Mouse (Mus musculus) hindbrain, embryonic 16.5 days (tissue): ENCODE results near the gene Vopp1. TPM values are rescaled to one million over a fixed set of nuclear protein-coding genes. Genes with fewer than 3 reads are reported as not detected.

Experiments
- ATAC-seq: fragments of 200-750 bp; cut with Nextera tagmentation; 2 replicates; pipeline ENCODE4 v1.8.0; 2017; ENCODE audit warnings: moderate TSS enrichment, moderate library complexity
- H3K27ac ChIP-seq: fragments of 300-500 bp; sonication (generic); 2 replicates; pipeline ENCODE4 v1.5.1; 2014; ENCODE audit warnings: low read depth, mild to moderate bottlenecking, control low read depth, low read length, moderate library complexity
- H3K27me3 ChIP-seq: fragments of 300-500 bp; sonication (generic); replicated peaks from 2 replicates; pipeline ENCODE4 v1.6.1; 2014; ENCODE audit warnings: low read length; ENCODE audit not compliant: control insufficient read depth, insufficient read depth
- H3K36me3 ChIP-seq: fragments of 300-500 bp; sonication (generic); 2 replicates; pipeline ENCODE4 v1.6.1; 2014; ENCODE audit warnings: mild to moderate bottlenecking, low read length, moderate library complexity, mixed read lengths; ENCODE audit not compliant: control insufficient read depth, insufficient read depth
- H3K4me1 ChIP-seq: fragments of 300-500 bp; sonication (generic); 2 replicates; pipeline ENCODE4 v1.6.1; 2014; ENCODE audit warnings: low read depth, low read length; ENCODE audit not compliant: control insufficient read depth, insufficient read depth
- H3K4me2 ChIP-seq: fragments of 300-500 bp; sonication (generic); 2 replicates; pipeline ENCODE4 v1.6.1; 2014; ENCODE audit warnings: mild to moderate bottlenecking, low read length, control low read depth, moderate library complexity
- H3K4me3 ChIP-seq: fragments of 300-500 bp; sonication (generic); 2 replicates; pipeline ENCODE4 v1.5.1; 2014; ENCODE audit warnings: mild to moderate bottlenecking, low read length, control low read depth, moderate library complexity
- H3K9ac ChIP-seq: fragments of 300-500 bp; sonication (generic); 2 replicates; pipeline ENCODE4 v1.6.1; 2014; ENCODE audit warnings: low read depth, mild to moderate bottlenecking, control low read depth, low read length, moderate library complexity
- H3K9me3 ChIP-seq: fragments of 300-500 bp; sonication (generic); 2 replicates; pipeline ENCODE4 v1.6.1; 2014; ENCODE audit warnings: mild to moderate bottlenecking, low read length, moderate library complexity; ENCODE audit not compliant: control insufficient read depth
- WGBS: fragments of 180-500 bp; shearing (Covaris S2); extraction: QIAGEN DNeasy Blood & Tissue Kit; methylation state at CpG from one replicate; pipeline ENCODE4 v1.1.7; 2014; 5-methylcytosine and 5-hydroxymethylcytosine counted together
- polyA plus RNA-seq: library from polyadenylated mRNA; unstranded; fragments of >200 nt; fragmentation: Nextera tagmentation; extraction: Ambion mirVana; gene quantifications from 2 replicates; pipeline ENCODE4 v1.2.1, GENCODE M21; 2015

Vopp1 gene
- polyA plus RNA-seq, 1 experiment from 2014 or later, result 218 TPM

DNA sequence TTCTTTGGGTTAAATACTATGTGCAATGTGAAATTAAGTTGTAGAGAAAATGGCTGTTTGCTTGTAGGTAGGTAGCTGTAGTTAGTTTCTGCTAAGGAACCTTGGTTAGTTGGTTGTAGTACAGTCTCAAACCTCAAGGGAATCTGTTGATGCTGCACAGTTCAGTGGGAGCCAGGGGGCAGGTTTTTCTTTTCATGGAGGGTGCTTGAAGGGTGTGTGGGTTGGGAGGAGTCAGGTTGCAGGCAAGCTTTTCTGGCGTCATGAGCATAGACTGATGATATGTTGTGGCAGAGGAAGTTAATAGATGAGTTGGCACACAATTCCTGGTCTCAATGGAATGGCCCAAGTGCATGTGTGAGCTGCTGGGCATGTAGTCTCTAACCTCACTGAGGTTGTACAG is 113.2 kb downstream of the Vopp1 start:
- H3K36me3 ChIP-seq, result peaks cover 3% of the 10 kb centered on the region; the same call in 1 of the 2 replicates
- ATAC-seq, result no peak
- no peaks in the 10 kb centered on the region for H3K27me3 ChIP-seq
- no peak overlapping the region for H3K4me2 ChIP-seq
- no peak overlapping the region for H3K27ac ChIP-seq
- 47% methylated on average over 1 of the region's 1 CpGs for WGBS
- H3K4me1 ChIP-seq, result no peaks in the 10 kb centered on the region
- H3K9ac ChIP-seq, result no peak overlapping the region
- no peaks in the 10 kb centered on the region for H3K9me3 ChIP-seq
- no peak overlapping the region for H3K4me3 ChIP-seq

- no peak for ATAC-seq
- no peak overlapping the region for H3K27ac ChIP-seq
- H3K36me3 ChIP-seq, result no peaks in the 10 kb centered on the region
- H3K4me2 ChIP-seq, result no peak overlapping the region
- H3K4me1 ChIP-seq, result peaks cover 10% of the 10 kb centered on the region
- no peaks in the 10 kb centered on the region for H3K9me3 ChIP-seq
- no peak overlapping the region for H3K9ac ChIP-seq
- H3K4me3 ChIP-seq, result no peak overlapping the region
- WGBS, result 96% methylated on average over 1 of the region's 1 CpGs
- H3K27me3 ChIP-seq, result no peaks in the 10 kb centered on the region
Measured at GRCm38 (mm10) chr6:57706721-57707120, 118.2 kb downstream of the Vopp1 start.

DNA sequence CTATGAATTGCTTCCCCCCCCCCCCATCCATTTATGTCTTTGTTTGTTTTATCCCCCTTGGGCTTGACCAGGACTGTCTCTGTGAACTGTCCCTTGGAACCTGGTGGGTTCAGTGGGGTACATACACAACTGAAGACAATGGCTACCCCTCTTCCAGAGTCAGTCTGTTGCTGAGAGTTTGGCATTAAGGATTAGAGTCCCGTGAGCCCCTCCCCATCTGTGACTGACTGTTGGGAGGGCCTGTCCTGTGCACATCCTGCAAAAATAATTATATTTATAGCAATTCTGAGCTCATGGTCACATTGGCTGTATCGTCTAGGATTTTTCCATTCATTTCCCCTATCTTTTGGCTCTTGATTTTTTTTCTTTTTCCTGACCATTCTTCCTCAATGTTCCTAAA is 121.3 kb downstream of the Vopp1 start:
- Histone ChIP-seq H3K4me2 (peak overlapping the region; percentile 75), H3K9me3 (no peaks in the 10 kb centered on the region), H3K36me3 (no peaks in the 10 kb centered on the region), H3K9ac (peak overlapping the region; percentile 92), H3K27me3 (no peaks in the 10 kb centered on the region), H3K27ac (peak overlapping the region; percentile 98), H3K4me3 (peak overlapping the region; percentile 77), H3K4me1 (peaks cover 16% of the 10 kb centered on the region)
- ATAC-seq, result peak; percentile 27
- WGBS, result 23% methylated on average over 2 of the region's 2 CpGs

DNA sequence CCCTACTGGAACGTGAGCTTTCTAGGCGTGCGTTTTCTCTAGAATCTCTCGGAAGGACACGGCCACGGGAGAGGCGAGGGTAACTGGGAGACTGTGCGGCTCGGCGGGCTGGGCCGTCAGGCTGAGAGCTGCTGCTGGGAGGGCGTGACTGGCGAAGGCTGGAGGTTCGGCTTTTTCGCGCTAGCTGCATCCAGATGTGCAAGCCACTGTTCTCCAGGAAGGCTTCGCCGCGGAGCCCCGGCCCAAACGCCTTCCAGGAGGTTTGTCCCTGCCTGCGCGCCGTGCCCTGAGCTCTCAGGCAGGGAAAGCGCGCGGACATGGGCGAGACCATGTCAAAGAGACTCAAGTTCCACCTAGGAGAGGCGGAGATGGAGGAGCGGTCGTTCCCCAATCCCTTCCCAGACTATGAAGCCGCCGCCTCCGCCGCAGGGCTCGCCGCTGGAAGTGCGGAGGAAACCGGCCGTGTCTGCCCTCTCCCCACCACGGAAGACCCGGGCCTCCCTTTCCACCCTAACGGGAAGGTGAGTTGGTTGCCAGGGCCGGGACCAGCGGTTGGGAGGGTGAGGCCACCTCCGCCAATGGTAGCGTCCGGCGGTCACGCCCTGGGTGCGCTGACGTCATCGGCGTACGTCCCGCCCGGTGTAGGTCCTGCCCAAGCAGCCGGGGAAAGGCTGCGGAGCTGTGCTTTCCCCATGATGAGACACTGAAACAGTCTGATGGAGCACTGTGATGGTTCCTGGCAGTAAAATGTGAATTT is 122.0 kb downstream of the Vopp1 start:
- ATAC-seq, result peak; percentile 99
- no peaks in the 10 kb centered on the region for H3K36me3 ChIP-seq
- H3K9ac ChIP-seq, result peak overlapping the region; percentile 92
- WGBS, result 0% methylated on average over 59 of the region's 59 CpGs
- H3K4me1 ChIP-seq, result peaks cover 16% of the 10 kb centered on the region
- H3K4me3 ChIP-seq, result peak overlapping the region; percentile 77
- H3K27me3 ChIP-seq, result no peaks in the 10 kb centered on the region
- H3K27ac ChIP-seq, result peak overlapping the region; percentile 98
- peak overlapping the region; percentile 75 for H3K4me2 ChIP-seq
- no peaks in the 10 kb centered on the region for H3K9me3 ChIP-seq

DNA sequence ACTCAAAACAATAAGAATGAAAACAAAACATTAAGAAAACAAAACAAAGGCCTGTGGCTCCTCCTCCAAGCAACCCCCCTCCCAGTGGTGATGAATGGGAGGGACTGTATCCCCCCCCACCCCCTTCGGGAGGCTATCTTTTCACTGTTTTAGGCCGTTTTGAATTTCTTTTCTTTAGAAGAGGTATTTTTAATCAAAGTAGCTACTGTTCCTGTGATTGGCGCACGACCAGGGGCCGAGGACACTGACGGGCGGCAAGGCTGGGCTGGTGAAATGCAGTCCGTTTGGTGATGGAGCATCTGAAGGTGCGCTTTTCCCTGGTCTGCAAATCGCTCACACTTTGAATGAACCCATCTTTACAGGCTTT is 122.6 kb downstream of the Vopp1 start, which contains the start of gene Lancl2:
TSS of gene Lancl2 (plus strand) at position 165 of the 367 bp plus-strand sequence.
- peak within 1 kb of the TSS; percentile 92 for H3K9ac ChIP-seq
- peak within 1 kb of the TSS; percentile 77 for H3K4me3 ChIP-seq
- no peaks in the 10 kb centered on the region for H3K36me3 ChIP-seq
- peaks cover 16% of the 10 kb centered on the region for H3K4me1 ChIP-seq
- peak; percentile 43 for ATAC-seq
- peak within 1 kb of the TSS; percentile 98 for H3K27ac ChIP-seq
- H3K4me2 ChIP-seq, result peak within 1 kb of the TSS; percentile 75
- no peaks in the 10 kb centered on the region for H3K27me3 ChIP-seq
- WGBS, result 0% methylated on average over 10 of the region's 10 CpGs
- H3K9me3 ChIP-seq, result no peaks in the 10 kb centered on the region

DNA sequence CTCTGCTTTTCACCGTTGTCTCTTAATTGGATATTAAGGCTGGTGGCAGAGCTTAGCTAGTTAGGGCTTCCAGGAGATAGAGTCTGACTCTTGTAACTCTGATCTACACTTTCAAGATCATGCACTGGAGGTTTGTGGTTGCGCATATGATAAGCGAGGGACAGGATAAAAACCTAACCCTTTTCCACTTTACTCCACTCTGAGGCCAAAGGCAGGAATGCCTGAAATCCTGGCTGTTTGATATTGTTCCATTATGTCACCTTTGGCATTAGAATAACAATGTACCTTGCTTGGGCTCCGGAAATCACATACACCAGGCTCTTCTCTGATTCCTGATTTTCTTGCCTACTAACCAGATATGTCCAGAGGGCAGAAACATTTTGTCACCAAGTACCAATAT is 123.3 kb downstream of the Vopp1 start:
- Histone ChIP-seq H3K9ac (peak overlapping the region; percentile 44; the same call in 1 of the 2 replicates), H3K4me2 (peak overlapping the region; percentile 75), H3K4me1 (peaks cover 16% of the 10 kb centered on the region), H3K4me3 (peak overlapping the region; percentile 77), H3K36me3 (no peaks in the 10 kb centered on the region), H3K27ac (peak overlapping the region; percentile 98), H3K9me3 (no peaks in the 10 kb centered on the region), H3K27me3 (no peaks in the 10 kb centered on the region)
- ATAC-seq, result no peak
- WGBS, result 47% methylated on average over 4 of the region's 4 CpGs

DNA sequence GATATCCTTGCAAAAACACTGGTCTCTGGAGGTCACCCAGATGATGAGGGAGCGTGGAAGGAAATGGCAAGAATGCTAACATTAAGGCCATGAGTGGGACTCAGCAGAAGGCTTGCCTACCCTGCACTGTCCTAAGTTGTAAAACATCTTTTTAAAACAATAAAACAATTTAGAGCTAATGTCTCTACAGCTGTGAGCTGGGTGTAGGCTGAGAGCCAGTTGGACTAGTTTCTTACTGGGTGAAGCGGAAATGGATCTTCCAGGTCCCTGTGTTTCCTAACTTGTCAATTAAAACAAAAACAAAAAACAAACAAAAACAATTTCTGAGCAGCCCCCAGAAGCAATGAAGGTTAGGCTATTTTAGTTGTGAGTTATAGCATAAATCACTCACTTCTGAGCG is 131.8 kb downstream of the Vopp1 start:
- ATAC-seq, result no peak
- 95% methylated on average over 3 of the region's 3 CpGs for WGBS
- no peak overlapping the region for H3K27ac ChIP-seq
- no peak overlapping the region for H3K9ac ChIP-seq
- H3K4me2 ChIP-seq, result no peak overlapping the region
- H3K4me1 ChIP-seq, result peaks cover 2% of the 10 kb centered on the region; the same call in 1 of the 2 replicates
- H3K9me3 ChIP-seq, result no peaks in the 10 kb centered on the region
- H3K4me3 ChIP-seq, result no peak overlapping the region
- no peaks in the 10 kb centered on the region for H3K36me3 ChIP-seq
- H3K27me3 ChIP-seq, result no peaks in the 10 kb centered on the region

DNA sequence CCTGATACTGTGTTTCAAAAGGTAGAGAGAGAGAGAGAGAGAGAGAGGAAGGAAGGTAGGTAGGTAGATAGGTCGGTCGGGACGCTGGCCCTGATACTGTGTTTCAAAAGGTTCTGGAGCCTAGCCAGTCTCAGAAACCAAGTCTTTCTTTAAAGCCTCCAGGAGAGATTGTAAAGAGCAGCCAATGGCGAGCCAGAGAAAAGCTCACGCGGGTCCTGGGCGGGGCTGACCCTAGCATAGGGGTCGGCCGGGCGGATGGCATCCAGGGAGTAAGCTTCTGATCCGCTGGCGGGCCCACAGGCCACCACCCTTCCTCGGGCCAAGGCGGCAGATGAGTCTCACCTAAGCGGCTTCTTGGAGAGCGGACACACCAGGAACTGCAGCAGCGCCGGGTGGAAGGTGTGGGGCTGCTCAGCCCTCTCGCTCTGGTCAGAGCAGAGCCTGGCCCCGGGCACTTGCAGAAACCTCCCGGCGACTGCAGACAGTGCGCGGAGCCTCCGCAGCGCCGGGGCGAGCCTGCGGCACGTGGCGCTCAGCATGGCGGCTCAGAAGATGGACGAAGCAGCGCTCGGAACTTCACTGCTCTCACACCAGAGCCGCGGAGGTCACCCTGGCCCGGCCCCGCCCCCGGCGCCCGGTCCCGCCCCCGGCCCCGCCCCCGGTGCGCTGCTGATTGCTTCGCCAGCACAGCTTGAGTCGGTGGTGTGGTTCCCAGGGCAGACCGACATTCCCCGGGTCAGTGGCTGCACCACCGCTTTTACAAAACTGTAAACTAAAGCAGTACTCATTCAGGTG is 133.3 kb downstream of the Vopp1 start, which contains the start of gene Pyurf:
TSS of gene Pyurf (minus strand) at position 612 of the 795 bp plus-strand sequence.
- Histone ChIP-seq H3K36me3 (no peaks in the 10 kb centered on the region; the same call in 1 of the 2 replicates), H3K9ac (peak within 1 kb of the TSS; percentile 95), H3K27ac (peak within 1 kb of the TSS; percentile 92), H3K9me3 (no peaks in the 10 kb centered on the region), H3K4me3 (peak within 1 kb of the TSS; percentile 92), H3K4me1 (peaks cover 2% of the 10 kb centered on the region; the same call in 1 of the 2 replicates), H3K27me3 (no peaks in the 10 kb centered on the region), H3K4me2 (peak within 1 kb of the TSS; percentile 79)
- peak; percentile 98 for ATAC-seq
- WGBS, result 0% methylated on average over 51 of the region's 52 CpGs

- Histone ChIP-seq H3K4me3 (no peak overlapping the region), H3K4me1 (no peaks in the 10 kb centered on the region), H3K36me3 (no peaks in the 10 kb centered on the region; the same call in none of the 2 replicates), H3K9me3 (no peaks in the 10 kb centered on the region), H3K27ac (no peak overlapping the region), H3K9ac (no peak overlapping the region), H3K27me3 (no peaks in the 10 kb centered on the region), H3K4me2 (no peak overlapping the region)
- 90% methylated on average over 1 of the region's 1 CpGs for WGBS
- ATAC-seq, result no peak
Measured at GRCm38 (mm10) chr6:57684156-57684555, 140.8 kb downstream of the Vopp1 start.
